Mouse (Mus musculus) C2C12 (cell line): Measurements from ENCODE around the gene Cant1. TPM values are rescaled to one million over a fixed set of nuclear protein-coding genes. Genes with fewer than 3 reads are reported as not detected.

Source experiments
- H3K27me3 ChIP-seq: one replicate; pipeline ENCODE4 v1.6.1; 2011; ENCODE audit not compliant: control insufficient read depth, insufficient read depth, insufficient read length
- H3K36me3 ChIP-seq: one replicate; pipeline ENCODE4 v1.6.1; 2011; ENCODE audit not compliant: control insufficient read depth, insufficient read depth
- H3K4me3 ChIP-seq: one replicate; pipeline ENCODE4 v1.5.1; 2011; ENCODE audit warnings: mild to moderate bottlenecking, control low read depth; ENCODE audit not compliant: poor library complexity, insufficient read depth, severe bottlenecking
- H3K79me2 ChIP-seq: one replicate; pipeline ENCODE4 v1.6.1; 2011; ENCODE audit not compliant: control insufficient read depth, insufficient read depth
- H3K79me3 ChIP-seq: one replicate; pipeline ENCODE4 v1.6.1; 2011; ENCODE audit warnings: low read depth, control low read depth
- H3ac ChIP-seq: one replicate; pipeline ENCODE3; 2011; ENCODE audit warnings: low read depth; ENCODE audit not compliant: control insufficient read depth, insufficient read length
- CEBPB ChIP-seq: IDR thresholded peaks from one replicate; pipeline ENCODE4 v1.6.1; 2011; ENCODE audit warnings: low read depth, mild to moderate bottlenecking, control low read depth, moderate library complexity
- CTCF ChIP-seq: IDR thresholded peaks from one replicate; pipeline ENCODE4 v1.5.1; 2011; ENCODE audit not compliant: control insufficient read depth, insufficient read depth, insufficient read length
- FOSL1 ChIP-seq: IDR thresholded peaks from one replicate; pipeline ENCODE4 v1.8.0; 2011; ENCODE audit warnings: mild to moderate bottlenecking, low read length; ENCODE audit not compliant: poor library complexity, insufficient read depth, severe bottlenecking
- MAX ChIP-seq: IDR thresholded peaks from one replicate; pipeline ENCODE4 v1.6.1; 2011; ENCODE audit warnings: mild to moderate bottlenecking, control low read depth
- MYOD1 ChIP-seq: IDR thresholded peaks from one replicate; pipeline ENCODE4 v1.6.1; 2011; ENCODE audit warnings: low read depth; ENCODE audit not compliant: control insufficient read depth, insufficient read length
- MYOG ChIP-seq: IDR thresholded peaks from one replicate; pipeline ENCODE4 v1.6.1; 2011; ENCODE audit not compliant: control insufficient read depth, insufficient read length; ENCODE audit errors: extremely low read depth
- USF1 ChIP-seq: IDR thresholded peaks from one replicate; pipeline ENCODE4 v1.6.1; 2011; ENCODE audit warnings: low read depth, mild to moderate bottlenecking, control low read depth, moderate library complexity
- polyA plus RNA-seq: library from polyadenylated mRNA; unstranded; fragments of >200 nt; fragmentation: generic; extraction: Trizol; gene quantifications from one replicate; pipeline ENCODE4 v1.2.1, GENCODE M21; 2012; ENCODE audit warnings: missing spikeins

Cant1 gene
- polyA plus RNA-seq, 1 experiment = 29.7 TPM

GRCm38 (mm10) chr11:118408051-118408740 lies 10.7 kb downstream of the Cant1 start:
- TF ChIP-seq FOSL1 = no peak
- TF ChIP-seq CEBPB = no peak
- TF ChIP-seq MAX = no peak
- no peak for TF ChIP-seq CTCF
- TF ChIP-seq MYOD1 = no peak
- no peak for TF ChIP-seq MYOG
- no peak for TF ChIP-seq USF1
- Histone ChIP-seq H3ac (no peak overlapping the region), H3K4me3 (no peak overlapping the region), H3K27me3 (no peaks in the 10 kb centered on the region), H3K79me3 (no peaks in the 10 kb centered on the region), H3K36me3 (peaks cover 22% of the 10 kb centered on the region), H3K79me2 (no peaks in the 10 kb centered on the region)

- Histone ChIP-seq H3K79me2 (no peaks in the 10 kb centered on the region), H3K79me3 (no peaks in the 10 kb centered on the region), H3K4me3 (no peak overlapping the region), H3ac (no peak overlapping the region), H3K36me3 (peaks cover 22% of the 10 kb centered on the region), H3K27me3 (no peaks in the 10 kb centered on the region)
- TF ChIP-seq MAX = no peak
- no peak for TF ChIP-seq USF1
- TF ChIP-seq CTCF = no peak
- TF ChIP-seq FOSL1 = no peak
- no peak for TF ChIP-seq CEBPB
- no peak for TF ChIP-seq MYOG
- no peak for TF ChIP-seq MYOD1
Measured at GRCm38 (mm10) chr11:118407318-118407910, 11.5 kb downstream of the Cant1 start.

- no peak overlapping the region for H3K4me3 ChIP-seq
- no peak overlapping the region for H3ac ChIP-seq
- no peak for TF ChIP-seq CTCF
- no peak for TF ChIP-seq CEBPB
- no peak for TF ChIP-seq MAX
- no peak for TF ChIP-seq MYOG
- TF ChIP-seq USF1 = no peak
- TF ChIP-seq MYOD1 = no peak
- TF ChIP-seq FOSL1 = no peak
- peaks cover 22% of the 10 kb centered on the region for H3K36me3 ChIP-seq
- H3K27me3 ChIP-seq = no peaks in the 10 kb centered on the region
- H3K79me3 ChIP-seq = no peaks in the 10 kb centered on the region
- no peaks in the 10 kb centered on the region for H3K79me2 ChIP-seq
Measured at GRCm38 (mm10) chr11:118406521-118406920, 12.4 kb downstream of the Cant1 start.

- no peaks in the 10 kb centered on the region for H3K27me3 ChIP-seq
- TF ChIP-seq USF1 = no peak
- no peak for TF ChIP-seq CEBPB
- no peak for TF ChIP-seq MYOD1
- no peak for TF ChIP-seq MAX
- no peak for TF ChIP-seq MYOG
- no peak for TF ChIP-seq FOSL1
- TF ChIP-seq CTCF = no peak
- no peak overlapping the region for H3K4me3 ChIP-seq
- H3K36me3 ChIP-seq = peaks cover 15% of the 10 kb centered on the region
- no peaks in the 10 kb centered on the region for H3K79me3 ChIP-seq
- H3K79me2 ChIP-seq = no peaks in the 10 kb centered on the region
- no peak overlapping the region for H3ac ChIP-seq
Measured at GRCm38 (mm10) chr11:118405311-118405710, 13.6 kb downstream of the Cant1 start.

- Histone ChIP-seq H3K36me3 (peaks cover 5% of the 10 kb centered on the region), H3ac (no peak overlapping the region), H3K27me3 (no peaks in the 10 kb centered on the region), H3K79me2 (no peaks in the 10 kb centered on the region), H3K79me3 (no peaks in the 10 kb centered on the region), H3K4me3 (no peak overlapping the region)
- TF ChIP-seq CTCF = no peak
- TF ChIP-seq CEBPB = no peak
- no peak for TF ChIP-seq FOSL1
- TF ChIP-seq MAX = no peak
- no peak for TF ChIP-seq USF1
Measured at GRCm38 (mm10) chr11:118403951-118404899, 14.7 kb downstream of the Cant1 start.
